Mouse (Mus musculus): ENCODE results near the gene Cngb1.

DNA sequence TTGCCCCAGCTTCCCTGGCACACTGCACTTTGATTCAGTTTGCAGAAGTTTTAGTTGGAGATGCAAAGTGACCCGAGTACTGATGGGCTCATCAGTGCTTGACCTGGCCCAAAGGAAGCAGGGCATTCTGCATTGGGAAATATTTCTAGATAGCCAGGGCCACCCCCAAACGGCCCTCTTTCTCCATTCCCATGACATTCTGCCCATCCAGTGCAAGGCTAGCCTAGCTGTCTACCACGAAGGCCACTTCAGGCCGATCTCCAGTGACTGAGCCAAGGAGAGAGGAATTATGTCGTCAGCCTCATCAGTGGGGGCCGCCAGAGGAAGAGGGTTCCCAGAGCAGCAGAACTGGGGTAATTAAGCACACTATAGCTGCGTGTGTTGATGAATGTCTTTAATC lies 104.9 kb downstream of the Cngb1 start:
- TF ChIP-seq CTCF (IDR thresholded peaks at IDR 0.05; ENCODE audit: low read depth, low read length) (no peak), POLR2A (IDR thresholded peaks at IDR 0.05; ENCODE audit: borderline replicate concordance, low read depth, low read length) (no peak)

Measured in bone marrow macrophage, adult 2 months (primary cell).